Mouse (Mus musculus) heart, postnatal 14 days (tissue): ENCODE results near the gene Cep104. TPM values are rescaled to one million over a fixed set of nuclear protein-coding genes. Genes with fewer than 3 reads are reported as not detected.

Experiments used
- DNase-seq, 2 experiments: peaks; one replicate each; pipeline ENCODE4 v3.0.0; 2021 to 2022
- intact Hi-C: fragments of 180-260 bp; cut with DNase I; formaldehyde crosslinking; loops from one replicate; pipeline ENCODE4 v1.15.1; 2025
- total RNA-seq, 2 experiments: library from RNA; stranded (reverse); gene quantifications; 2 replicates each; pipeline ENCODE4 v1.2.3; 2021

Gene Cep104
- total RNA-seq, 2 experiments from 2014 or later, result 25.1 to 26.4 TPM

DNA sequence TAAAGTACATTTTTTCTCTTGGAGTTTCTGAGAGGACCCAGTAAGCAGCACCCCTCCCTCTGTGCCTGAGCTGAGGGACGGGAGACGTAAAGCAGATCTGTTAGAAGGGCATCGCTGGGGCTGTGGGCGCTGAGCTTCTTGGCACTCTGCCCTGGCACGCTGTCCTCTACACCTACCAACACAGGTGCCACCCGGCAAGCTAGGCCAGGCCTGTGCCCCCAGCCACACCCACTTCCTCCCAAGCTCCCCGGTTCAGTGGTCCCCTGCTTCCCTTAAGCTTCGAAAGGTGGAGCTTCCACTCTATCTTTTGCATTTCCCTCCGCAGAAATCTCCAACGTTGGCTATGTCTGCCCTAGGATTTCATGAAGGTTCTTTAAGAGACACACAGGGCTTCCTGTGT lies 4.2 kb downstream of the Cep104 start:
- no peak for DNase-seq

DNA sequence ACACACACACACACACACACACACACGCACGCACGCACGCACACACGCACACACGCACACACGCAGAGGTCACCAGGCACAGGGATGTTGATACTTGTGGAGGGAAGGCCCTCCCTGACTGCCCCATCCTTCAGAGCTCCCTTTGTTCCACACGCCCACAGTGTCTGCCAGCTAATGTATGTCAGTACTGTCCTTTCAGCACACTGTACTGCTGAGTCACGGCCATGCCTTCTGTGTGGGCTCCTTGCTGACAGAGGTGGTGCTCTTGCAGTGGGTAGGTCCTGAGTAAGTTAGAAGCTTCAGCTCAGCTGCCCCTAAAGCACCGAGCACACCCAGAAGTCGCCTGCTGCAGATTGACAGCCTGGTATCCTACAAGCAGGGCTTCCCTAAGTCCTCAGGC lies 5.5 kb downstream of the Cep104 start:
- no peak for DNase-seq
- intact Hi-C loops, result no loop called here

More for the DNA sequence above, 4.2 kb downstream of the Cep104 start:
- intact Hi-C loops, result no loop called here

DNA sequence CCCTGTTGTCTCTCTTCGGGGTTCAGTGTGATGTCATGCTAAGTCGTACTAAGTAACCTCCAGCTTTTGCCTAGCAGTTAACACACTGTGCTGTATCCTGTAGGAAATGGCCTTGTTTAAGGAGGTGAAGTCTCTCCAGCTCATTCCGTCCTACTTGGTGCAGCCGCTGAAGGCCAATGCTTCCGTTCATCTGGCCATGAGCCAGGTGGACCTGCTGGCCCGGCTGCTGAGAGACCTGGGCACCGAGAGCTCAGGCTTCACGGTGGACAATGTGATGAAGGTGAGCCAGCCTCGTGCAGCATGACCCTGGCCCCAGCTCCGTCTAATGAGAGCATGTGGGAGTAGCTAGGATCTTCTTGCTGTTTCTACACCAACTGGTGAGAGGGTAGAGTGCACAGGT lies 17.7 kb downstream of the Cep104 start:
- no peak for DNase-seq
- intact Hi-C loops, result no loop called here

DNA sequence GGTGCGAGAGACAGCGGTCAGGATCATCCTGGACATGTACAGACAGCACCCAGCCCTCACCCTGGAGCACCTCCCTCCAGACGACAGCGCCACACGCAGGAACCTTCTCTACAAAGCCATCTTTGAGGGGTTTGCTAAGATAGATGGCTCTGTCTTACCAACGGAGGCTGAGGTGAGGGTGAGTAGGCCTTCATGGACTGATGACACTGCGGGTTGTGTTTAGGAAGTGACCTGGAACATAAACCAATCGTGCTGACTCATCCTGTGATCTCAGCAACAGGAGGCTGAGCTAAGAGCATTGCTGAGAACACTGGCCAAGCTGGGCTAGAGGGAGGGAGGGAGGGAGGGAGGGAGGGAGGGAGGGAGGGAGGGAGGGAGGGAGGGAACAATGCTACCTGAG lies 18.5 kb downstream of the Cep104 start:
- intact Hi-C loops, result no loop called here
- DNase-seq, result no peak

DNA sequence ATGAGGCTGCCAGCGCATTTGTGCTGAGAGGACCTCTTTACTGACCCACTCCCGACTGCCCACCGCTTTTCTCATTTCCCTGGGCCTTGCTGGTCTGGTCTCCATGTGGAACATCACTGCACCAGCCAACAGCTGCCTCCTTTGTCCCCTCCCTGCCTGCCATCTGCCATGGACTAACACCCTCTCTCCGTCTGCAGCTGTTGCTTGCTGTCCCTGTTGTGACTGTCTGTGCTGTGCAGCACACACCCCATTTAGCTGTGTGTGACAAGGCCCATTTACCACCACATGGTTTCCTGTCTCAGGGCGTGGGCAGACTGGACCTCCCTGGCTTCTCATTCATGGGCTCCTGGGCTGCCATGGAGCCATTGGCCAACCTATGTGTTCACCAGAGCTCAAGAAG lies 30.5 kb downstream of the Cep104 start:
- DNase-seq, result no peak
- intact Hi-C loops, result no loop called here

DNA sequence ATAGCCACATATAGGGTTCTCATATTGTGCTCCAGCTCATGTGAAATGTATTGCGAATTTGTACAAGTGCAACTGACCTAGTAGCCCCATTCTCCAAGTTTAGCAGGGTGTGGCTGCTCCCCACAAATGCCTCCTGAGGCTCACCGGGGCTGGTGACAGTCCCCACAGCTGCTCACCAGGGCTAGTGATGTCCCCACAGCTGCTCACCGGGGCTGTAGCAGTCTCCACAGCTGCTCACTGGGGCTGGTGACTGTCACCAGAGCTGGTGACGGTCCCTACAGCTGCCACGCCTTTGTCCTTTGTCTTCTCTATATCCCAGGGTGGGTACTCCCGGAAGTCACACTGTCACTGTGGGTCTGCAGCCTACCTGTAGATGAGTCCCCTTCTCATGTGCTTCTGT lies 31.3 kb downstream of the Cep104 start:
- intact Hi-C loops, result no loop called here
- DNase-seq, result no peak

DNA sequence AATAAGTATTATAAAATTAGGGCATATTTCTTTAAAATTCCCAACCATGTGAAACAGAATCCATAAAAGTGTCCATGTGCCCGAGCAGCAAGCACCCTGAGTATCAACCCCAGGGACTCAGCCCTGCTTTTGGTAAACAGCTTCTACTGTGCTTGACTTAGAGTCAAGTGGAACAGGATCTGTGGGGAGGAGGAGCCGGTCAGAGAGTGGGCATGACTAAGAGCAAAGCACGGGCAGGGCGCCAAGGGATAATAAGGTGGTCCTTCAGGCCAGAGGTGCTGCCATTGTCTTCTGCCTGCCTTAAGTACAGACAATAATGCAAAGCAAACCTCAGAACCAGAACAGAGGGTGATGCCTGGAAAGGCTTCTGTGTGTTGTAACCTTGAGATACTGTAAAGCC lies 32.8 kb downstream of the Cep104 start:
- no peak for DNase-seq
- intact Hi-C loops, result no loop called here

DNA sequence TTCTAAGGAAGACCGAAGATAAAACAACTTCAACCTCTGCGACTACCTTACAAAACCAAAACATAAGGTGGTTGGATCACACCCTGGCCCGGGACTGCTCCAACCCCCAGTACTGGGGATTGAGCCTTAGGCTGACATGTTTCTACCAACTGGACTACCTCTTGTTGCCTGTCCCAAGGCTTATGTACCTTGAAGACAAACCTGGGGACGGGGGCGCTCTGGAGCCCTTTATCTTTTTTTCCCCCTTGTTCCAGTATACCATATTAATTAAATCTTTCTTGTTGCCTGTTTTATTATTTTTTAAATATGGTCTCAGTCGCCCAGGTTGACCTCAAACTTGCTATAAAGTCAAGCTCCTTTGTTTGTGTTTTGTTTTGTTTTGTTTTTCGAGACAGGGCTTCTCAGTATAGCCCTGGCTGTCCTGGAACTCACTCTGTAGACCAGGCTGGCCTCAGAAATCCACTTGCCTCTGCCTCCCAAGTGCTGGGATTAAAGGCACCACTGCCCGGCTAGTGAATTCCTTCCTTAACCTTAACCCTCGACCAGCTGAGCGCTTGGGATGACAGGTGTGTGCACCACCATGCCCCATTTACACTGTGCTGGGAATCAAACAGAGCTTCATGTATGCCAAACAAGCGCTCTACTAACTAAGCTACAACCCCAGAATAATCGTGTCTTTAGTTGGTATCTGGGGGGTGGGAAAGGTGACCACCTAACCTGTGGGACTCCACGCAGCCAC lies 36.1 kb downstream of the Cep104 start:
- intact Hi-C loops, result loop anchor here (2.0 kb wide), 1 partner anchor 36 kb away; the partner anchor contains the start of genes Cep104 and Dffb

DNA sequence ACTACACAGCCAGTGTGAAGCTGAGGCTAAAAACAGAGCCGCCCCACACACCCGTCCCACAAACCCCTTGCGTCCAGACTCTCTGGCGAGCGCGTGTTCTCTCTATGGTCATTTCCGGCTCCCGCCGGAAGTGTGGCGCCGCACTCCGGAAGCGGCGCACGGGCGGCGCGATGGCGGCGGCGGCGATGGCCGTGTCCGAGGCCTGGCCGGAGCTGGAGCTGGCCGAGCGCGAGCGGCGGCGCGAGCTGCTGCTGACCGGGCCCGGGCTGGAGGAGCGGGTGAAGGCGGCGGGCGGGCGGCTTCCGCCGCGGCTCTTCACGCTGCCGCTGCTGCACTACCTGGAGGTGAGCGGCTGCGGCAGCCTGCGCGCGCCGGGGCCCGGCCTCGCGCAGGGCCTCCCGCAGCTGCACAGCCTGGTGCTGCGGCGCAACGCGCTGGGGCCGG lies 36.7 kb downstream of the Cep104 start, which contains the start of gene Lrrc47:
Gene Lrrc47 (plus strand): TSS at position 86 of the 444 bp plus-strand sequence.
- peak; percentile 84 to 86 for DNase-seq
- intact Hi-C loops, result loop anchor here (2.0 kb wide), 1 partner anchor 37 kb away; the partner anchor contains the start of genes Cep104 and Dffb

More for the DNA sequence above, 36.1 kb downstream of the Cep104 start:
- no peak for DNase-seq

DNA sequence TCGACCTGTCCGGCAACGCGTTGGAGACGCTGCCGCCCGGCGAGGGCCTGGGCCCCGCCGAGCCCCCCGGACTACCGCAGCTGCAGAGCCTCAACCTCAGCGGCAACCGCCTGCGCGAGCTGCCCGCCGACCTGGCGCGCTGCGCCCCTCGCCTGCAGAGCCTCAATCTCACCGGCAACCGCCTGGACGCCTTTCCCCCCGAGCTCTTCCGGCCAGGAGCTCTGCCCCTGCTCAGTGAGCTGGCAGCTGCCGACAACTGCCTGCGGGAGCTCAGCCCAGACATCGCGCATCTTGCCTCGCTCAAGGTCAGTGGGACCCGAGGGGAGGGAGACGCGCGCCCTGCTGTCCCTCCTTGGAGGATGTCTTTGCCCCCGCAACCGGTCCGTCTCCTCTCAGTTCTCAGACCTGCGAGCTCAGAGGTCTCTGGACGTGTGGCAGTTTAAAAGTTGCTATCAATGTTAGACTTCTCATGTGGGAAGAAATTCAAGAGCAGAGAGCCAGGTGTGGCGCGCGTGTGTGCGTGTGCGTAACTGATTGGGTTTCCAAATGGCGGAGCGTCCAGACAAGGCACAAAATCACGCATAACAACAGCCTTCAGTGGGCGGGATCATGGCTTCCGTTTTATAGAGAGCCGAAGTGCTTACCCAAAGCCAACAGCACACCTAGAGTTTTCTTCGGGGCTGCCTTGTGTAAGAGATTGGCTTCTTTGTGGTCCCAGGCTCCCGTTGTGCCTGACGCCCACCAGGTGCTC lies 37.3 kb downstream of the Cep104 start:
- intact Hi-C loops, result no loop called here

DNA sequence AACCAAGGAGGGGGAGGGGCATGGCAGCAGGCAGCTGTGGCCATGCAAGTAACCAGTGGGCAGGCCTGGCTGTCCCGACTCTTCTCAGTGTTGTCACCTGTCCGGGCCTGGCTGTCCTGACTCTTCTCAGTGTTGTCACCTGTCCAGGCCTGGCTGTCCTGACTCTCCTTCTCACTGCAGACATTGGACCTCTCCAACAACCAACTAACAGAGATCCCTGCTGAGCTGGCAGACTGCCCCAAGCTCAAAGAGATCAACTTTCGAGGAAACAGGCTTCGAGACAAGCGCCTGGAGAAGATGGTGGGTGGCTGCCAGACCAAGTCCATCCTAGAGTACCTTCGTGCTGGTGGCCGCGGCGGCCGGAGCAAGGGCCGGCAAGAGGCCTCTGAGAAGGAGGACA lies 40.5 kb downstream of the Cep104 start:
- intact Hi-C loops, result no loop called here
- DNase-seq, result no peak

More for the DNA sequence above, 37.3 kb downstream of the Cep104 start:
- DNase-seq, result peak in 1 of 2 experiments; percentile 21

DNA sequence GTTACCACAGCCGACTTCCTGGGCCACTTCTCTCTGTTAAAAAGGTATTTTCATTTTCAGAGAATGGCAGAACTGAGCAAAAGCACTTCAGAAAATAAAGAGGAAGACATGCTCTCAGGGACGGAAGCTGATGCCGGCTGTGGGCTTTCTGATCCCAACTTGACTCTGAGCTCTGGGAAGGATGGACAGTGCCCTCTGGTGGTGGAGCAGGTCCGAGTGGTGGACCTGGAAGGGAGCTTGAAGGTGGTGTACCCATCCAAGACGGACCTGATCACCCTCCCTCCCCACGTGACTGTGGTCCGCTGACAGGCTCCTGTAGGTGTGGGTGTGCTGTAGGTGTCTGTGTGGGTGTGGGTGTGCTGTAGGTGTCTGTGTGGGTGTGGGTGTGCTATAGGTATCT lies 44.6 kb downstream of the Cep104 start:
- peak; percentile 39 to 55 for DNase-seq
- intact Hi-C loops, result no loop called here

DNA sequence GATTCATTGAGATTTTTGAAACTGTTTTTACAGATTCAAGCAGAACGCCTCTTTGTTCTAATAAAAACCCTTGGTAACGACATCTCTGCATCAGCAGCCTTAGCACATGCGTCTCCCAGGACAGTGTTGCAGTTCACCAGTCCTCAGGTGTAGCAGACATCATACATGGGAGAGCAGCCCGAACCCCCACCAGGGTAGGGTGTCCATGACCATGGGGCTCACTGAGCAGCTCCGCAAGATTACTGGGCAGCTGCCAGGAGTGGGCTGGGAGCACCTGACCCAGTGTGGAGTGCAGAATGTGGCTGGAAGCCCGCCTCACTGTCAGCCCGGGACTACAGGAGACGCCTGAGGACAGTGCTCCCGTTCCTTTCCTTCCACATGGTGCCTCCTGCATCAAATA lies 46.4 kb downstream of the Cep104 start:
- intact Hi-C loops, result no loop called here
- DNase-seq, result no peak

DNA sequence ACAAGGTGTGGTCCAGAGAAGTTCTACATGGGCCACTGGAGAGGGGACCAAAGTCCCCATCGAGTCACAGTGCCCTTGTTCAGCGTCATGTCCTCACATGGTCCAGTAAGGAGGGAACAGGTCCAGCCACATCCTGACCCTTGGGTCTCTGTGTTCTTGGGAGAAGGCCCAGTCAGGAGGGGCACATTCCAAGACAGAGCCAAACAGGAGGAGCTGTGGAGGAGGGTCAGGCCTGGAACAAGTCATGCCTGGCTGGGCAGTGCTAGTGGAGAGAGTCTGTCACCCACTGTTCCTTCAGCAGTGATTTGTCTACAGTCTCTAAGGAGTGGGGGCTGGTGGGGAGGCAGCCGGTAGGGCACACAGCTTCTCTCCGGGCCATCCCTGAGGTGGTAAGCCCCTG lies 47.4 kb downstream of the Cep104 start:
- peak; percentile 45 to 48 for DNase-seq
- intact Hi-C loops, result no loop called here

DNA sequence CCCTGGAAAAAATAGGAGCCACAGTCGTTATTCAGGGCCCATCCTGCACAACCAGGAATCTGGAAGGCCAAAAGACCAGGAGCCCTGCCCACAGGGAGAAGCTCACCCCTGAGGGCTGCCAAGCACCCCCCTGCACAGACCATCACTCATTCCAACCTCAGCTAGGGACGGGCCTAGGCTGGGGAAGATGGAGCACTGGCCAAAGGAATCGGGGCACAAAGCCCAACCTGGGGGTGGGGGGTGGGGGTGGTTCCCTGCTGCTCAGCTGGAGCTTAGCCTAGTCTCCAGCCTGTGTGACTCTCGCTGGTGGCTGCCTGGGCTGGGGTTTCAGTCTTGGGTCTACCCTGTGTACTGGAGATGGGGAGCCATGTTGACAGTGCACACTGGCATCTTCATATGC lies 47.9 kb downstream of the Cep104 start:
- no peak for DNase-seq
- intact Hi-C loops, result no loop called here

DNA sequence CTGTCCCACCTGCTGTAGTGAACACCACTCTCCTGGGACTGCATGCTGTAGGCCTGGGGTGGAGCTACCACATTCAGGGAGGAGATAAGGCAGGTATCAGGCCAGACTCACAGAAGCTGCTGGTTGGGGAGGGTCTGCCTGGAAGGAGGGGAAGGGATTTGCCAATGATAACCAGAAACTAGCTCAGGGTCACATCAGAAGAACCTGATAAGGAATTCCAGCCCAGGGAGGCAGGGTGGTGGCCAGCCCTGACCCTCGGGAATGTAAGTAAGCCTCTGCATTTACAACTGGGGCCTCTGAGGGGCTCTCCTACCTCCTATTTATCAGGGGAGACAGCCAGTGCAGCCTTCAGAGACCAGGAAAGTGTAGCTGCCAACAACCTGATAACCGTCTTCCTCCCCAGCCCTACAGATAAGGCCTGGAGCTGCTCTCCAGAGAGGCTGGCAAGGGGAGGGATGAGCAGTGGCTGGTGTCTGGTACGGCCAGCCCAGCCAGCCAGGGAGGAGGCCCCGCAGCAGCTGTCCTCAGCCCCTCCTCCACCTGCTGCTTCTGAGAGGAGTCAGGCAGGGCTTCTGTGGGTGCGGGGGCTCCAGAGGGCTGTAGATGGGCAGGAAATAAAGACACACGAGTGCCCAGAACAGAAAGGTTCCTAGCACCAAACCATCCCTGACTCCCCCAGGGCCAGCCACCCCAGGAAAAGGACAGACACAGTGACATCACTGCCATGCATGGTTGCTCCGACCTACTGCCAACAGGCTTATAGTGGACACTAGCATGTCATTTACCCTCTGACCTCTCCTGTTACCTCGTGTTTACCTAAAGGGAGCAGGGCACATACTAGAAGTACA lies 49.0 kb downstream of the Cep104 start:
- DNase-seq, result no peak
- intact Hi-C loops, result no loop called here

DNA sequence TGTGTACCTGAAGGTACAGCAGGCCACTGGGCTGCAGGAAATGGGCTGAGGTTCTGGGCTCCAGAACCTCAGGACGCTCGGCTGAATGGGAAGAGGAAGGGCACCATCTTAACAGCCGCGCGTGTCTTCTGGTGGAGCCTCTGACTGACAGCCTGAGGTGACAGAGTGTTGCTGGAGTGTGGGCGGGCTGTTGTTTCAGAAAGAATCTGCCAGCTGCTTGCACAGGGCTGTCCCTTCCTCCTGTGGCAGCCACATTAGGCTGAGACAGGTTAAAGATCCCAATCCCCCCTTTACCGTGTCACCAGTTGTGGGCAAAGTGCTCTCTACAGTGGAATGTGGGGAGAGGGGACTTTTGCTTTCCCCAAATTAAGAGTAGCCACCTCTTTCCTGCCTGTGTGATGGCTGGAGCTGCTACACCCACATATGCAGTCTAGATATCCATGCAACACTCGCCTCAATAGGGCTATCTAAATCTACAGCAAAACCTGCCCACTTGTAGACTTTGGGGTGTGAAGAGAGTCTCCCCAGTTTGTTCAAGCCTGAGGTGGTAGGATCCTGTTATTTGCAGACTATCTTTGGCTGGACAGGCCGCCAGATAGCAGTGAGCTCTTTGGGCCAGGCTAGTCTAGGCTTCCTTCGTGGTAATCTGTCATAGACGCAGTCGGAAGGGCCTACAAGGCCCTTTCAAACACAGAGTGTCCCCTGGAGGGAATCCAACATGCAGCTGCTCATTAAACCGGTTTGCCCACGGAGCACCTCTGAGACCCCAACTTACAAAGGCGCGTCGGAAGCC lies 49.9 kb downstream of the Cep104 start:
- intact Hi-C loops, result no loop called here
- no peak for DNase-seq

DNA sequence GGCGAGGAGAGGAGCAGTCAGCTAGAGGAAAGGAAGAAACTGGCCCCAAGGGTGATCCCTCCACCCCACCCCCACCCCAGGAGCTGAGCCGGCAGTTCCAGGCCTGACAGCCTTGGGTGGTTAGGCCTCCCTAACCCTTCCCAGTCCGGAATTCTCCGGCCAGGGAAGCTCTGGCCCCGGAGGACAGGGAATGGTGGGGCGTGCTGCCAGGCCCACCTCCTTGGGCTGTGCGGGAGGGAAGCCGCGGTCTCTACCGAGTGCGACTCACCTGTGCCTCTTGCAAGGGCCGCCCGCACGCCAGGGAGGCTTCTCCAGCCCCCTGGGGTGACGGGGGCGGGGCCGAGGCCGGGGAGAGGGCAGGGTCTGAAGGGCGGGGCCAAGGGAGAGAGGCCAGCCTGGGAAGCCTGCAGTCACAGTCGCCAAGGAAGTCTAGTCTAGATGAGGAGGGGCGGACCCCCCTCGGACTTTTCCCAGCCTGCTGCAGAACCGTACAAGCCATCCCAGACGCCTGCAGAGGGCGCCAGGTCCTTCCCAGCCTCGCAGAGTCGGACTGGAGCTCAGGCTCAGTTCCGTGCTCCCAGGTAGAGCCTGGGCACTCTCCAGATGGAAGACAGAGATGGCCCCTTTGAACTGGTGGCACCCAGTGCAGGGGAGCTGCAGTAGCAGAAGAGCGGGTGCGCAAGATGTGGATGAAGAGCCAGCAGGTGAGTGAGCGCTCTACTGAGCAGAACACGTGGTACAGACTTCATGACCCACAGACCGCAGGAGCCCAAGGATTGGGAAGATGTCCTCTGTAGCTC lies 50.8 kb downstream of the Cep104 start, which contains the start of gene Smim1:
Gene Smim1 (minus strand): TSS at position 590 of the 800 bp plus-strand sequence.
- intact Hi-C loops, result no loop called here
- DNase-seq, result peak; percentile 72 to 76

DNA sequence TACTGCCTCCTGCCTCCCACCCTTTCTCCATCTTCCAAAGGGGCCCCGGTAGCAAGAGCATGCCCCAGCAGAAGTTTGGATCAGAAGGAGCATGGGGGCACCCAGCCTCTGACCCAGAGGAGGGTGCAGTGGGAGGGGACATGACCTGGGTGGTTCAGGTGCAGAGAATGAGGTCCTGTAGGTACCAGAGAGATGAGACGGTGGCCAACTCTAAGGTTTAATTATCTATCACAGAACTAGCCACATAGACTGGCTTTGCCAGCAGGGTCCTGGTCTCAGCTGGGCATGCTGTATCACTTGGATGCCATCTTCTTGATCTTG lies 51.4 kb downstream of the Cep104 start:
- intact Hi-C loops, result no loop called here
- no peak for DNase-seq
